In genomic region chr12:75368527-75368926, GRCm38 (mm10) we compare ENCODE assay signal across 19 mouse cellular contexts. TPM values are rescaled to one million over a fixed set of nuclear protein-coding genes. Genes with fewer than 3 reads are reported as not detected.
DNase-seq lines count a peak whose midpoint lies in the region; ATAC-seq and TF ChIP-seq lines count a peak whose summit lies in the region.
"Had no signal": no experiment of that assay in that cellular context is flagged by ENCODE, and none has a peak within 500 bp of the region (broad histone marks: within the 10 kb centered on the region; RNA-seq: fewer than 3 reads in every experiment).

No protein-coding gene starts in this region.

- H3K9me3 ChIP-seq in heart, embryonic 11.5 days (replicated peaks; ENCODE audit: control insufficient read depth, low read length): no peaks in the 10 kb centered on the region
- H3K9me3 ChIP-seq in heart, embryonic 13.5 days: no peaks in the 10 kb centered on the region
- H3K9me3 ChIP-seq: liver, embryonic 15.5 days had no signal

- no peaks in the 10 kb centered on the region; the same call in 1 of the 2 replicates for H3K4me1 ChIP-seq in heart, embryonic 11.5 days (ENCODE audit: control insufficient read depth, insufficient read depth, low read length)
- peaks cover 10% of the 10 kb centered on the region for H3K4me1 ChIP-seq in cerebellum, adult 2 months (ENCODE audit: control insufficient read depth, insufficient read depth, low read length)
- H3K4me1 ChIP-seq in heart, embryonic 13.5 days: peaks cover 23% of the 10 kb centered on the region
- H3K4me1 ChIP-seq: liver, embryonic 15.5 days had no signal

- no peak for TF ChIP-seq POLR2A in cerebellum, adult 2 months (IDR thresholded peaks at IDR 0.05; ENCODE audit: borderline replicate concordance, insufficient read depth, low read length)

- no peak overlapping the region for H3K4me2 ChIP-seq in heart, embryonic 11.5 days
- no peak overlapping the region for H3K4me2 ChIP-seq in heart, embryonic 13.5 days
- H3K4me2 ChIP-seq: liver, embryonic 15.5 days had no signal

- H3K4me3 ChIP-seq in heart, embryonic 11.5 days (ENCODE audit: low read depth, low read length): no peak overlapping the region
- H3K4me3 ChIP-seq in cerebellum, adult 2 months (replicated peaks; ENCODE audit: insufficient read depth, low read depth, low read length): no peak overlapping the region
- no peak overlapping the region for H3K4me3 ChIP-seq in heart, embryonic 13.5 days
- H3K4me3 ChIP-seq: layer of hippocampus, adult 2 months; liver, embryonic 15.5 days had no signal

- WGBS in heart, embryonic 11.5 days (ENCODE audit: insufficient replicate concordance): 74% methylated on average over 5 of the region's 5 CpGs
- 12% methylated on average over 5 of the region's 5 CpGs for WGBS in cerebellum, adult 2 months
- 68% methylated on average over 5 of the region's 5 CpGs for WGBS in heart, embryonic 13.5 days

- H3K27ac ChIP-seq in heart, embryonic 11.5 days (ENCODE audit: low read depth, low read length): no peak overlapping the region
- H3K27ac ChIP-seq in cerebellum, adult 2 months (ENCODE audit: insufficient read depth, low read length): no peak overlapping the region
- 0 out of 2 replicates have a peak overlapping the region, but pooled peaks have one; percentile 58 for H3K27ac ChIP-seq in heart, embryonic 13.5 days (replicated peaks)
- H3K27ac ChIP-seq: layer of hippocampus, adult 2 months; liver, embryonic 15.5 days had no signal

- 0 out of 2 replicates have a peak, but pooled peaks cover 3% of the 10 kb centered on the region for H3K27me3 ChIP-seq in heart, embryonic 11.5 days (ENCODE audit: control insufficient read depth, insufficient read depth, low read length)
- no peaks in the 10 kb centered on the region; the same call in 1 of the 2 replicates for H3K27me3 ChIP-seq in cerebellum, adult 2 months (ENCODE audit: control insufficient read depth, insufficient read depth, low read length)
- no peaks in the 10 kb centered on the region for H3K27me3 ChIP-seq in heart, embryonic 13.5 days (replicated peaks)
- H3K27me3 ChIP-seq: liver, embryonic 15.5 days had no signal

- no peaks in the 10 kb centered on the region for H3K36me3 ChIP-seq in heart, embryonic 11.5 days (ENCODE audit: control insufficient read depth, insufficient read depth, low read length)
- H3K36me3 ChIP-seq in heart, embryonic 13.5 days: no peaks in the 10 kb centered on the region
- H3K36me3 ChIP-seq: liver, embryonic 15.5 days had no signal

- H3K9ac ChIP-seq in heart, embryonic 11.5 days (ENCODE audit: low read depth, low read length): no peak overlapping the region
- H3K9ac ChIP-seq in heart, embryonic 13.5 days: no peak overlapping the region
- H3K9ac ChIP-seq: forebrain, postnatal 0 days; liver, embryonic 15.5 days had no signal

- ATAC-seq in heart, embryonic 11.5 days (replicated peaks; ENCODE audit: insufficient number of reproducible peaks, low FRiP score, low TSS enrichment): no peak
- no peak for ATAC-seq in heart, embryonic 13.5 days (ENCODE audit: extremely low read depth, insufficient number of reproducible peaks, low FRiP score, low TSS enrichment)
- ATAC-seq: forebrain, postnatal 0 days had no signal

- DNase-seq in heart, adult 11 months: peak; percentile 97
- peak; percentile 54 for DNase-seq in Muller cell, postnatal 12 days (ENCODE audit: inconsistent ontology term)
- peak; percentile 58 to 75 for DNase-seq in cerebellum, adult 2 months
- DNase-seq in right cerebral cortex, postnatal 36 days (ENCODE audit: low spot score in 2 of 2): no peak
- DNase-seq in layer of hippocampus, adult 11-12 months (ENCODE audit: low spot score): no peak
- no peak for DNase-seq in adrenal gland, postnatal 4 days (ENCODE audit: low spot score in 2 of 2)
- DNase-seq: adrenal gland, adult 2 months; forebrain, postnatal 0 days; thymus, adult 18-20 months had no signal

- no peak for TF ChIP-seq CTCF in cerebellum, adult 2 months (IDR thresholded peaks at IDR 0.05; ENCODE audit: borderline replicate concordance, insufficient read depth, low read depth, low read length)

RNA-seq across cellular contexts. Expression of gene Gphb5, which starts 48.1 kb away (rescaled TPM):
- polyA plus RNA-seq in heart, embryonic 11.5 days (2014; fragmentation: Nextera tagmentation; extraction: Ambion mirVana): not detected in 2 replicates
- polyA plus RNA-seq in cerebellum, adult 2 months (2012; rRNA removed): not detected in 2 replicates
- not detected in 2 replicates for polyA plus RNA-seq in heart, embryonic 13.5 days (2015; fragmentation: Nextera tagmentation; extraction: Ambion mirVana)
- not detected for total RNA-seq in adrenal gland, postnatal 4 days (2021)
- total RNA-seq: adrenal gland, adult 2 months; forebrain, postnatal 0 days; hematopoietic stem cell, adult 5-6 weeks; layer of hippocampus, adult 2 months; left cerebral cortex, postnatal 14 days; megakaryocyte progenitor cell, adult 5-6 weeks had no signal
- polyA plus RNA-seq: adrenal gland, adult 2 months; C2C12; cortical plate, adult 2 months; forebrain, postnatal 0 days; intestine, embryonic 16.5 days; liver, embryonic 15.5 days had no signal

Comparison
In these comparisons a context has a peak if more than half of its experiments do, and no peak if none do; other contexts are left out.
1. DNase-seq: peak in heart, adult 11 months (single experiment), Muller cell, postnatal 12 days (single experiment) and cerebellum, adult 2 months (2 of 2); none in right cerebral cortex, postnatal 36 days (0 of 2), layer of hippocampus, adult 11-12 months (single experiment) and adrenal gland, postnatal 4 days (0 of 2).